Mouse (Mus musculus) MN1 (cell line): ENCODE measurements around the gene Calb2.

ENCODE experiments used
- DNase-seq: peaks from one replicate; pipeline ENCODE4 v3.0.0-alpha.2; 2016; ENCODE audit warnings: low spot score

Gene Calb2

DNA sequence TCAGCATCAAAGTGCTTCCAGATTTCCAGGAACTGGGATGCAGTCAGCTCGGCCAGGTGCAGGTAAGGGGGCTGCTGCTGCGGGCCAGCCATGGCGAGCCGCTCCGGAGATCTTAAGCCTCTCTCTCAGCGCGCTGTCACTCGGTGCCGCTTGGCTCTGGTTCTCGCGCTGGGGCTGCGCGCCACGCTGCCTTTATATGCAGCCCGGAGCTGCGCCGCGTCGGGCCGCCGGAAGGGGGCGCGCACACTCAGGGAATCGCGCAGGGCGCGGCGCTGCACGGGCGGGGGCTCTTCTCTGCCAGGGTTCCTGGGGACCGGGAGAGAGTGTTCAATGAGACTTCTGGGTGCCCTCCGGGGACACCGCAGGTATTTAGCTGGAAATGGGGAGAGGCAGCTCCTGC, at the start of gene Calb2:
TSS of gene Calb2 (minus strand) at position 165 of the 400 bp plus-strand sequence.
- no peak for DNase-seq

DNA sequence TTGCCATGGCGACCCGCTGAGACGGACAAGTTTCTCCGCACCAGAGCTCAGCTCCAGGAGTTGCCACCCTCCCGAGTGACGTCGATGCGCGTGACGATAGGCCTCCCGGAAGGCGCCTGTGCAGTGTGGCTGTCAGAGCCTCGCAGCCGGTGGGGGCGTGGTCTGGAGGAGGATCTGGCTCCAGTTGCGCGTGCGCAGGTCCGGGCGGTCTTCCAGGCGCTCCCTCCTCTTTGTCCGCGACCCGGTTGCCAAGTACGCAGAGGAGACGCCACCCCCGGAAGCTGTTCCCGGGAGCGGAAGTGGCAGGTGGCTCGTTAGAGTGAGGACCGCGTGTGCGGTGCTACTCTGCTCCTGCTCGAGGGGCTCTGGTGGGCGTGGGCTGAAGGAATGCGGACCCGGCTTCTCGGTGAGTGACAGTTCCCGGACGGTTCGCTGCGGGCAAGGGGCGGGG, 49.7 kb upstream of the Calb2 start:
- peak; percentile 99 for DNase-seq

DNA sequence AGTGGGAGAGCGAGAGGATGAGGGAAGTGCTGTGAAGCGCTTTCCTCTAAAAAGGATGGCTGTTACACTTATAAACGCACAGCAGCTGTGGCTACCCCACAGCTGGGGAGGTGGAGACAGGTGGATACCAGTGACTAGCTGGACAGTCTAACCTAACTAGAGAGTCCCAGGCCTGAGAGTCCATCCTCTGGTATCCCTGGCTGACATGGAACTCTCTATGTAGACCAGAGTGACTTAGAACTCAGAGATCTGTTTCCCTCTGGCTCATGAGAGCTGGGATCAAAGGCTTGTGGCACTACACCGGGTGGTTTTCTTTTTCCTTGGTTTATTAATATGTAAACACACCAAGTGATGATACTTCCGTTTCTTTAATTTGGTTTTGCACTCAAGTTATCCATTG, 49.2 kb upstream of the Calb2 start:
- no peak for DNase-seq

DNA sequence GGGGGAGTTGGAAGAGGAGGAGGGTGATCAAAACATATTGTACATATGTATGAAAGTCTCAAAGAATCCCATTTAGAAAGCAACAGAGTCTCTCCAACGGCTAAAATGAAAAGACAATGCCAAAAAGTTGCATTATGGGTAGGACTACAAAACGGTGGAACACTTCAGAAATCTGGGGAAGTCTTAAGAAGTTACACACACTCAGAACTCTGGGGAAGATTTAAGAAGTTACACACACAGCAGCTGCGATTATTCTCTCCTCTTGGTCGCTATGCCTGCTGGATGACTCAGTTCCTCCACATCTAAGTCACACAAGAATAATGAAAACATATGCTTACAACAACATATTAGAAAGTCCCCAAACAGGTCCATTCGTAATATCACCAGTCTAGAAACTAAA, 48.2 kb upstream of the Calb2 start:
- DNase-seq: no peak

DNA sequence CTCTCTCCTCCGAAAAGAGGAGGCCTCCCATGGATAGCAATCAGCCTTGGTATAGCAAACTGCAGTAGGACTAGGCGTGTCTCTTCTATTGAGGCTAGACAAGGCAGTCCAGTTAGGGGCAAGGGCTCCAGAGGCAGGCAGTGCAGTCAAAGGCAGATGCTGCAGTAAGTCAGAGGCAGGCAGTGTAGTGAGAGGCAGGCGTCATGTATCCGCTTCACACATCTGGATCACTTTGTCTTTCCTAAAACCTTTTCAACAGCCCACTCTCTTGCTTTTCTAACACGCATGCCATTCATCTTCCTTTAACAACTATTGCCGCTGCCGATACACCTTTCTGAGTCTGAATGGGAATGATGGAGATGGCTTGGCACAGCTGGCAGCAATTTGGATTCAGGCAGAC, 47.4 kb upstream of the Calb2 start, which contains the start of gene Cmtr2:
TSS of gene Cmtr2 (plus strand) at position 301 of the 400 bp plus-strand sequence.
- DNase-seq: no peak

DNA sequence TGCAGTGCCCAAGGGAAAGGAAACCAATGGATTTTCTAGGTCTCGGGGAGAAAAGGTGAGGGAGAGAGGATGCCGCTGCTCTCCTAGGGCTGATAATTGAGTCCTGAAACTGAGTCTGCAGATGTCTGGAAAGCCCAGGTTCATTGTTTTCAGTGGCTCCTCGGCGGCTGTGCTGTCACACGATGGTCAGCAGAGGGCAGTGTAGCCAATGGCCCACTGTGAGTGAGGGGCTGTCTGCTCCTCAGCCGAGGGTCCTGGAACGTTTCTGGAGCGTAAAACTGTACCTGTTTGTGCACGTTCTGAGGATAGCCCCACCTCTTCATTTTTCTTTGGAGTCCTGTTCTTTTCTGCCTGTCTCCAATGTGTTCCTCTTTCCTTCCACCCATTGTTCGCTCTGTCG, 33.8 kb upstream of the Calb2 start:
- DNase-seq: no peak

DNA sequence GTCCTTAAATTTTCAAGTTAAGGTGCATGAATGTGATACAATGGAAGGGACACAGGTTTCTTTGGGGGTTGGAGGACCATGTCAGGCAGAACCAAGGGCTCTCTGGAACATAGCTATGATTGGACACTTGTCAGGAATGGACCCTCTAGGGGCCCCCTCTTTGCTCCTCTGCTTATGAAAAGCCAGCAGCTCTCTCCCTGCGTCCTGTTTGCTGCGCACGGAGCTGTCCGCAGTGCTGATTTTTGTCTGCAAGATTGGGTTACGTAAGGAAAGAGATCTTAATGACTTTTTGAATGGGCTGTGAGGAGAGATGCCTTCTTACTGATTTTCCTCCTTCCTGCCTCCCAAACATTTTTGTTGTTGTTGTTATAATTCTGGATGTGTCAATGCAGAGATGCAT, 28.7 kb upstream of the Calb2 start:
- DNase-seq: no peak

DNA sequence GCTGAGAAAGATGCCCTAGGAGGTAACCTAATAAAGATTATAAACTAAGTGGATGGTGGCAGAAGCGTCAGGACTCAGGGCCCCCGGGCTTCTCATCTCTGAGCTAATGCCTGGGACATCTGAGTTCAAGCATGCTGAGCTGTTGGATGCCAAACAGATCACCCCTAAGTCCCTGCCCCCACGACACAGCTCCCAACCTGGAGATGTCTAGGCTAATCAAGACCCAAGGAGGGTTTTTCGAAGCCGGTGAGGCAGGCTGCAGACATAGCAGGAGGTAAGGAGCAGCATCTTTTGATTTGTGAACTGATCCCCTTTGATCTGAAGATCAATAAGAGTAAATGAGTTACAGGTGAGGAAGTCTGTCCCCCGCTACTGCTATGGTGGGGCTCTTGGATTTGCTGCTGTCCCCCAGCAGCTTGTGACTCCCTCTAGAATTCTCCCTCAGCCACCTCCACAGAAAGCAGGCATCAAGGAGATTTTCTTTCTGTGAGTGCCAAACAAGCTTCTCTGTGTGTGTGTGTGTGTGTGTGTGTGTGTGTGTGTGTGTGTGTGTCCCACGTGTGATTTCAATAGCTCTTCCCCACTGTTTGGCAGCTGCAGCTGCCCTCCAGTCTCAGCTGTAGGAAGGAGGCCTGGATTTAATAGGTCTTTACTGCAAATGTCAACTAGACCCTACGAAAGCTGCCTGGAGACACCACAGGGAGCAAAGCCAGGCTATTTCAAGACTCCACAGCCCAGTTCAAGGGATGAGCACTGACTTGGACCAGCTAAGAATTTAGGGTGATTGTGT, 21.1 kb upstream of the Calb2 start:
- DNase-seq: no peak

DNA sequence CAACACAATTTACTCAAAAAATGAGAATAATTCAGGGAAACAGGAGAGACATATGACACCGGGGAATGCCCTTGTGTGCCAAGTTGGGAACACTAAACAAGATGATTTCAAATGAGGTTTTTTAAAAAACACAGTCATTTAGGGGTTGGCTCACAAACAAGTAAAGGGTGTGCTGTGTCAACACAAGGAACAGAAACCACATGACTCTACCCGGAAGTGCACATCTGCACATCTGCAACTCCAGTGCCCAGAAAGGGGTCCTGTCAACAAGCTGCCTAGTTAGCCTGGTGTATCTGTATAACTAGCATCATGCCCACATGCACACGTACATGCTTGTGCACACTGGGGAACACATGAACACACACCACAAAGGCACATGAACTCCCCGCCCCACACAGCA, 17.5 kb upstream of the Calb2 start:
- DNase-seq: no peak

DNA sequence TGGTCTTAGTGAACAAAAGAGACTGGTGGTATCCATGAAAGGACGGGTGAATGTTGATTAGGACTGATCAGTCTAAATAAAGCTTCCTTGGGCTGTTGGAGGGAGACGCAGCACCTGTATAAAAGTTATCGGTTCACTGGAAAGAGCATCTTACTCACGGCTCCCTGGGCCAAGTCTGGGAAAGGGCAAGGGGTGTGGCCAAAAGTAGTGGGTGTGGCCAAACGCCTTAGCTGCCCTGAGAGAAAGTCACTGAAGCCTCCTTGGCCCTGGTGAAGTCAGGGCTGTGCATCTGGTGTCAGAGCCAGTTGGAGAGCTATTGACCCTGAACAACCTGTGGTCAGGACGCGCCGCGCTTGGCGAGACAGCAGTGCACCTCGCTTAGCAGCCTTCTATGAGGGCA, 15.7 kb upstream of the Calb2 start:
- DNase-seq: no peak

DNA sequence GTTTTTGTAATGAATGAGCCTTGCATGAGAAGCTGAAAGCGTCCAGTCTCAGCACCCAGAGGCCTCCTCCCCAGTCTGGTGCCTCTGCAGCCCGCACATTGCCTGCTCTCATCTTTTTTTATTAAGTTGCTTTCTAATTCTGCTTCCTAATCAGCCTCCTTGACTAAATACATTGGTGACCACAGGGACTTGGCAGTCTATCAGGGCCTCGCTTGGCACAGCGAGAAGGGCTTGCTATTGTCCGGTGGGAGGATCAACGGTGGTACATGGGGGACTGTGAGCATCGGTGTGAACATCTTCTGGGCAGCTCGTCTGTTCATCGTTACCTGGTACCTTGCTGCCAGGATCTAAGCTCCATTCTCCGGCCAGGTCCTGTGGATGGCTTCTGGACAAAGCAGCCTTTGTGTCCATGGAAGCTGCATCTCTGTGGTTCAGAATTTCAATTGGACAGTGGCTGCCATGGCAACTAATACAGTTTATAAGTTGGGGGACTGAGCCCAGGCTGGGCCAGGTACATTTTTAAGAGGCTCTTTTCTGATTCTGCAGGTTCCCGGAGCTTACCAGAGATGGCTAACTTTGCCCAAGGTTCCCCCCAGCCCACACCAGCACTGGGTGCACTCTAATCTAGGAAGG, 14.8 kb upstream of the Calb2 start:
- no peak for DNase-seq

DNA sequence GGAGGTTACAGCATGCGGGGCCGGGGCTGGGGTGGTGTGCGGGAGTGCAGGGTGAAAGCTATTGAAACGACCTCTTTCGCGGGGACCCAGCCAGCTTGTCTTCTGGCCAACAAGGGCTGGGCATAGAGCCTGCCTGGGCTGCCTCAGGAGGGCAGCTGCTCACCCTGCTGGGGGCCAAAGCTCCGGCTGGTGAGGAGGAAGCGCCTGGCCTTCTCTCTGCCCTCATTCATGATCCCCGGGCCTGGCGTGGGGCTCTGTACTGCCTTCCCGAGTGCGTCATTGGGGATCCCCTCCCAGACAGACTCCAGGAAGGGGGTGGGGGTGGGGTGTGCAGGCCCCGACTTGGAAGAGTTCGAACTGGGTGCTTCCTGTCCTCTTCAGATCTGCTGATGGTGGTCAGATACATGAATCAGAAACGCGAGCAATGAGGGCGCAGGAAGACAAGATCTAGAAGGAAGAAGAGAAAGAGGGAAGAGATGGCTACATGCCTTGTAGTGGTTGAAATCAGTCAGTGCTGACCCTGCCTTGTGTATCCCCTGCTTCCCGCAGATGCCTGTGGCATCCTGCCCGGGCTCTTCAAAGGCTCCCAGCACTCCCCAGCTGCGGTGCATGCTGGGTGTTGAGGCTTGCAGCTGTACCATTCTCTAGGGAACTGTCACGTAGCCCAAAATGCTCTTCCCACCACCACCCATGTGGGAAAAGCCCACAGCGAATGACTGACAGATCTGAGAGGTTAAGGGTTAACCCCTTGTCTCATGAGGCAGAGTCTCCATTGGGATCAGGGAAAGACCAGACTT, 9.5 kb upstream of the Calb2 start:
- DNase-seq: no peak

DNA sequence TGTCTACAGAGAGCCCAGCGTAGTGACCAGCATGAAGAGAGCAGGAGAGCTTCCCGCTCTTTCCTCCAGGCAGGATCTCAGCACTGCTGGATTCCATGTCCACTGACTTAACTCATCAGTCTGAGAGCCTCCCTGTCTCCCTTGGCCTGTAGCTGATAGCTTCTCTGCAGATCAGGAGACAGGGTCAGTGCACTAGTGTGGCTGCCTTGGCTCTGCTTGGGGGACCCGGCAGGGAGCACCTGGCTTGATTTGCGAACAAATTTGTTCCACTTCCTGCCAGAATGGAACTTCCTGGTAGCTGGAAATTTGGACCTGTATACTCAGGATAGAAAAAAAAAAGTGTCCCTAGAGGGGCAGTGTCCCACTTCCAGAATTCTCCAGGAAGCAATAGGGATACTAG, 6.8 kb upstream of the Calb2 start:
- no peak for DNase-seq

DNA sequence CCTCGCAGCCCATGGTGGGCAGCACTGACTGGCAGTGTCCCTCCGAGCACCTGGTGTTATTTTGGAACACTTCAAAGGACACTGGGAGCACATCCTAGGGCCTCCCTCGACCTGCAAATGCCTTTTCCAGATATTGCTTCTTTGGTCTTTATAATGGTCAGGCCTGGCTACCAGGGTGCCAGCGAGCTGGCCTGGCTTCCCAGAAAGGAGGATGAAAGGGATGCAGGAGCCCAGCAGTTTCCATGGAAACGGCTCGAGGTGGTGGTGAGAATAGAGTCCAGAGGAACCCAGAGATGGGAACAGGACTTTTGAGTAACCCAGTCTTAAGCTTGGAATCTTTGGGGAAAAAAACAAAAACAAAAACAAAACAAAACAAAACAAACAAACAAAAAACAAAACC, 4.2 kb upstream of the Calb2 start:
- DNase-seq: no peak

DNA sequence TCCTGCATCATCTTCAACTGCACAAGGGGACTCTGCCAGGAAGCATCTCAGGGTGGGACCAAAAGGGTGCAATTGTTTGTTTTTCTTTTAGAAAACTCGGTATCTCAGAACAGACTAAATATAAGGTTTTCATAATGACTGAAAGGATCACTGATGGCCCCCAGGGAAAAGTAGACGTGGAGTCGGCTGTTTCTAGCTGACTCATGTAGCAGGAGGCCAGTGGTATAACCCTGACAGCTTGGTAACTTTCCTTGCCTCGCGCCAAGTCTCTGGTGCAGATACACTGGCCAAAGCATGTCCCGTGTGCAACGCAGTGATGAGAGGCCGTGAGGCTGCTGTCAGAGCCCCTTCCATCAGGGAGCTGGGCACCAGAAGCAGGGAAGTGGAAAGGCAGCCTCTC, 1.7 kb downstream of the Calb2 start:
- DNase-seq: no peak

DNA sequence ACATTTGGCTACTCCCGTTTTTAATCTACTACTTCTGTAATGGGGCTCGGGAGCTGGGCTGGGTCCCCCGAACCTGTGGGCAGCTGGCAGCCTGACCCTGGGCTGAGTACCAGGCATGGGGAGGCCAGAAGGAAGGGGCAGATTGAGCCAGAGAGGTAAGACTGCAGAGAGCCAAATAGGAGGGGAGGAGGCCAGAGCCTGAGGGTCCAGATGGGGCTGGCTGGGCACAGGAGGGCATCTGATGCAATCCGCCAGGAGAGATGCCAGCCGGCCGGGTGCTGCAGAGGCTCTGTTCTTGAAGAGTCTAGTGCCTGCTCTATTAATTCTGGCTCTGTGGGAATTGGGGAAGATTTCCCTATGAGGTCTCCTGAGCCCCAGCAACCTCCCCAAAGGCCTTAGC, 6.0 kb downstream of the Calb2 start:
- no peak for DNase-seq

DNA sequence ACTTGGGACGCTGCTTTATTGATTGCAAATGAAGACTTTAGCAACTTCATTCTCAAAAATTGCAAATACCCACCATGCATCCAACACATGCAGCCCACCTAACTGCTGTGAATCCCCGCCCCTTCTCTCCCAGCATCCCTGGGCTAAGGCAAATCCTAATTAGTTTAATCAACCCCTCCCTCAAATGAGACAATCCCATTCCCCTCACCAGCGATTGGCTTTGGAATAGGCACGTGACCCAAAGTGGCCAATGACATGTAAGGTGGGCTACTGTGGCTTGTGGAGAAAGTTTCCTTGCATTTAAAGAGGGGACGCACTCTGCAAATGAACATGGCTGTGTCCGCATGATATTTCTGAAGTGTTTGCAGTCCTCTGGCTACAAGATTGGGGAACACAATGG, 15.1 kb downstream of the Calb2 start:
- no peak for DNase-seq

DNA sequence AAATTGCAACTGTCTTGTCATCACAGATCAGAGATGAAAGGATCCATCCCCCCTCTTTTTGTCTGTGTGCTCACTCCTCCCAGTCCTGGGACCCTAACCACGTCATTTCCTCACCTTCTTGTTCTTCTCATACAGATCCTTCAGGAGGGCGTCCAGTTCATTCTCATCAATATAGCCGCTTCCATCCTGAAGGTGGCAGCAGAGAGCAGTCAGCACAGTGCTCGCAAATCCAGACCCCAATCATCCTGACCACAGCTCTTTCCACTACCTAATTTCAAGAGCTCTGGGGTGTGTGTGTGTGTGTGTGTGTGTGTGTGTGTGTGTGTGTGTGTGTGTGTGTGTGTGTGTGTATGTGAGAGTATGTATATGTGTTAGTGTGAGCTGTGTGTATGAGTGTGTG, 22.5 kb downstream of the Calb2 start:
- DNase-seq: peak; percentile 67

DNA sequence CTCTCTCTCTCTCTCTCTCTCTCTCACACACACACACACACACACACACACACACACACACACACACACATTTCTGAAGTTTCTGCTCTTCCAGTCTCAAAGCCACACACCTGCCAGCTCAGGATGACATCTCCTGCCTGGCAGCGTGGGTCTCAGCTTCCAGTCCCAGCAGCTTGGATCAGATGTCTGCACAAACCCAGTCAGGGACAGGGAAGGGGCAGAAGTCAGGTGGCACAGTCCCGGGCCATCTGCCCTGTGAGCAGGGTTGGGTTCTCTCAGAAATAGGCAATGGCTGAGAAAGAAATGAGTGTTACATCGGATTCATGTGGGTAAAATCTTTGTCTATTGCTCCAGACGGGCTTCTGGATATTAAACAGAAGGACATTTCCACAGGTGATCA, 27.2 kb downstream of the Calb2 start:
- DNase-seq: no peak

DNA sequence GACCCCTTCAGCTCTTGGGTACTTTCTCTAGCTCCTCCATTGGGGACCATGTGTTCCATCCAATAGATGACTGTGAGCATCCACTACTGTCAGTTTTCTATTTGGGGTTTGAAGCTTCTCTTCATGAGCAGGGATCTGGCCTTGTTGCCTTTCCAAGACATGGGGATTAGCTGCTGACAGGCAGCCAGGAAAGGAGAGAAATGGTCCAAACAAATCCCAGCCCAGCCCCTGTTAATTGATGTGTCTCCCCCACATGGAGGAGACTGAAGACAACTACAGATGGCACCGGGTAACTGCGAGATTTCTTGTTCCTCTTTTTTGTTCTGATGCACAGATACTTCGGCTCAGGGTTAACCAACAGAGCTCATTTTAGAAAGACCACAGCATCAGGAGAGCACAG, 27.9 kb downstream of the Calb2 start:
- DNase-seq: no peak

DNA sequence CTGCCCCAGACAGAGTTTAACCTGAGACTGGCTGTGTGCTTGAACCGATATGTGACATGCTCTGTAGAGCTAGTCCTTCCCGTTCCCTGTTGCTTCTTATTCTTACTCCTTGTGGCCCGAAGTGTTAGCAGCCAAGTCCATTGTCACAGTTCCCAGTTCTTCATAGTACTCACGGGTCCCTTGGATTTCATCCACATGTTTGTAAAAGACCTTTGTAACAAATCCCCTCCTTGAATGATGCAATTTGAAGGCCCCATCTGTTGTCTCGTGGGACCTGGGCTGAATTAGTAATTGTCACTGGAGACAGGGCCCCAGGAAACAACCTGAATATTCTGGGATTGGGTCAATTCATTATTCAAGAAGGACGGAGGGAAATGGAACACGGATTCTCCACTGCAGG, 32.5 kb downstream of the Calb2 start:
- DNase-seq: no peak

DNA sequence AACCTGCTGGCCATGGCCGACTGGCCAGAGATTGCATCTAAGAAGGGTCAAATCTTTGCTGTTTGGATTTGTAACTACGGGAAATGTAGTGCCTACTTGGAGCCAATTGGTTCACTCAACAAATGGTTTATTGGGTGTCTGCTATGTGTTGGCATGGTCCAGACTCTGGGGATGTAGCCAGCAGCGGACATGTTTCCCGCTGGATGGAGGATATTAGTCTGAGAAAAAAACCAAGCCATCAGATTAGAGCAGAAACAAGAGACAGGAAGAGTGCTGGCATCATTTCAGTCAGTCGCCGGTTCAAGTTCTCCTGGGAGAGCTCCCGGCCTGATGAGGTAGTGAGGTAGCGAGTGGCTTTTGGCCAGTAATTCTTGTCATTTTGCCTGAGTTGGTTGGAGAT, 33.8 kb downstream of the Calb2 start:
- no peak for DNase-seq

DNA sequence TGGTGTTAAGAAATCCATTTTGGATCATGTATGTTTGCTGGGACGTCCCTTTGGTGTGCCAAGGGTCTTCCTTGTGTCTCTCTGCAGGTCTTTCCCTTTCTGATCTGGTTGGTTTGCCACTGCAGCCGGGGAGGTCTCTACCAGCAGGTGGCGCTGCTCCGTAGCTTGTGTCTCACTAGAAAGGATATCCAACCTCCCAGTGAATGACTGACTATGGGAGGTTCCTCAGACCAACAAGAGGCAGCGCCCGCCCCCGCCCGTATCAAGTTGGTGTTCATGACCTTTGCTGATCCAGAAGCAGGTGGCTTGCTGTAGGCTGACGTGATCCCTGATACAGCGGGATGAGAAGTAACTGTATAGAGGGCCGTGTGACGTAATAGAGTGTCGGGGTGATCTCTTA, 37.5 kb downstream of the Calb2 start:
- peak; percentile 58 for DNase-seq
